Mouse (Mus musculus): ENCODE measurements at regions not wholly inside any gene's neighbourhood (a gene's known extent, or its start where the extent isn't known, plus 50 kb on each side); places are given as distances from the start of the nearest gene placed in this dataset.

GRCm38 (mm10) chr3:133880626-133881025, 335.7 kb upstream of the Tet2 start:
- H3K4me3 ChIP-seq (ENCODE audit: low read depth, low read length), result no peak overlapping the region
- no peak for ATAC-seq (ENCODE audit: insufficient number of reproducible peaks, insufficient read depth, low FRiP score, low read depth)
- H3K27me3 ChIP-seq (ENCODE audit: control insufficient read depth, insufficient read depth, low read length), result no peaks in the 10 kb centered on the region
- H3K36me3 ChIP-seq (ENCODE audit: control insufficient read depth, insufficient read depth, low read length), result no peaks in the 10 kb centered on the region
- 14% methylated on average over 1 of the region's 1 CpGs for WGBS
- peaks cover 11% of the 10 kb centered on the region for H3K4me1 ChIP-seq (ENCODE audit: control insufficient read depth, insufficient read depth, low read length)
- no peak overlapping the region for H3K9ac ChIP-seq (replicated peaks; ENCODE audit: low read depth, low read length)
- H3K4me2 ChIP-seq (replicated peaks; ENCODE audit: low read depth, low read length), result no peak overlapping the region
- no peak overlapping the region for H3K27ac ChIP-seq (ENCODE audit: low read length)
- no peaks in the 10 kb centered on the region for H3K9me3 ChIP-seq (ENCODE audit: control insufficient read depth, low read depth, low read length)

DNA sequence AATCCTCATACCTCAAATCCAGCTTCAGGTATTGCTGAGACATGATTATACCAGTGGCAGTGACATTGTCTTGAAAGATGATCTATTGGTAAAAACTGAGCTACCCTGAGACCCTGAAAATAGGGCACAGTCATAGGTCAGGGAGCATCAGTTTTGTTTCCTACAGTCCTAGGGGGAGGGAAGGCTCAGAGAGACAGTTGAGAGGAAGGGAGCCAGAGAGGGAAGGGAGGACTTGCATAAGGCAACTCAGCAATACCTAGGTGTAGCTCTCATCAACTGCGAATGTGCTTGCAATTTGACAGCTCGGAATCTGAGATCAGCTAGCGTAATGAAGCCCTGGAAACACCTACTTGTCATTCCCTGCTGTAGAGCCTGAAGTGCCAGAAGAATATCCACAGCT, 334.4 kb upstream of the Cxxc4 start:
- ATAC-seq (ENCODE audit: insufficient number of reproducible peaks, insufficient read depth, low FRiP score, low read depth), result no peak
- Histone ChIP-seq H3K9ac (replicated peaks; ENCODE audit: low read depth, low read length) (no peak overlapping the region), H3K4me2 (replicated peaks; ENCODE audit: low read depth, low read length) (no peak overlapping the region), H3K4me1 (ENCODE audit: control insufficient read depth, insufficient read depth, low read length) (no peaks in the 10 kb centered on the region), H3K27ac (ENCODE audit: low read length) (no peak overlapping the region), H3K4me3 (ENCODE audit: low read depth, low read length) (no peak overlapping the region), H3K27me3 (ENCODE audit: control insufficient read depth, insufficient read depth, low read length) (no peaks in the 10 kb centered on the region), H3K9me3 (ENCODE audit: control insufficient read depth, low read depth, low read length) (no peaks in the 10 kb centered on the region), H3K36me3 (ENCODE audit: control insufficient read depth, insufficient read depth, low read length) (no peaks in the 10 kb centered on the region)
- 82% methylated on average over 3 of the region's 3 CpGs for WGBS

DNA sequence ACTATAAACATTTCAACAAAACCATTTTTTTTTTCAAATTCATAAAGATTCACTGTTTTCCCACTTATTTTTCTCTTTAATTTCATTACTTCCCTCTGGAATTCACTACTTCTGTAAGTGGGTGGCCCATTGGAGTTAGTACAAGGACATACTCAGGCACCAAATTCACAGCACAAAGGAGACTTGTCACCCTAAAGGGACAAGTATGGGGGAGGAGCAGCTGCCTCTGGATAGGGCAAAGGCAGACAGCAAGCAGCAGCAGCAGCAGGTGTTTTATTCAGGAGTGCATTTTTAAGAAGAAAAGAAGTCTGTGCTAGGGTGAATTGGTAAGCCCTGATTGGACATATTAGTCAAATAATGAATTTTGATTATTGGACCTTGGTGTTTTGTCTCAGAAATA, 314.1 kb upstream of the Cxxc4 start:
- no peaks in the 10 kb centered on the region for H3K36me3 ChIP-seq (ENCODE audit: control insufficient read depth, insufficient read depth, low read length)
- ATAC-seq (ENCODE audit: insufficient number of reproducible peaks, insufficient read depth, low FRiP score, low read depth), result no peak
- H3K27me3 ChIP-seq (ENCODE audit: control insufficient read depth, insufficient read depth, low read length), result no peaks in the 10 kb centered on the region
- no peaks in the 10 kb centered on the region for H3K9me3 ChIP-seq (ENCODE audit: control insufficient read depth, low read depth, low read length)
- no peak overlapping the region for H3K4me3 ChIP-seq (ENCODE audit: low read depth, low read length)
- no peak overlapping the region for H3K27ac ChIP-seq (ENCODE audit: low read length)
- H3K9ac ChIP-seq (replicated peaks; ENCODE audit: low read depth, low read length), result no peak overlapping the region
- no peaks in the 10 kb centered on the region for H3K4me1 ChIP-seq (ENCODE audit: control insufficient read depth, insufficient read depth, low read length)
- no peak overlapping the region for H3K4me2 ChIP-seq (replicated peaks; ENCODE audit: low read depth, low read length)

GRCm38 (mm10) chr3:133965322-133965721, 271.0 kb upstream of the Cxxc4 start:
- WGBS, result 75% methylated on average over 2 of the region's 2 CpGs
- H3K4me2 ChIP-seq (replicated peaks; ENCODE audit: low read depth, low read length), result no peak overlapping the region
- H3K9me3 ChIP-seq (ENCODE audit: control insufficient read depth, low read depth, low read length), result no peaks in the 10 kb centered on the region
- no peak overlapping the region for H3K9ac ChIP-seq (replicated peaks; ENCODE audit: low read depth, low read length)
- no peak overlapping the region for H3K4me3 ChIP-seq (ENCODE audit: low read depth, low read length)
- ATAC-seq (ENCODE audit: insufficient number of reproducible peaks, insufficient read depth, low FRiP score, low read depth), result no peak
- no peaks in the 10 kb centered on the region for H3K36me3 ChIP-seq (ENCODE audit: control insufficient read depth, insufficient read depth, low read length)
- no peak overlapping the region for H3K27ac ChIP-seq (ENCODE audit: low read length)
- H3K27me3 ChIP-seq (ENCODE audit: control insufficient read depth, insufficient read depth, low read length), result no peaks in the 10 kb centered on the region
- no peaks in the 10 kb centered on the region for H3K4me1 ChIP-seq (ENCODE audit: control insufficient read depth, insufficient read depth, low read length)

DNA sequence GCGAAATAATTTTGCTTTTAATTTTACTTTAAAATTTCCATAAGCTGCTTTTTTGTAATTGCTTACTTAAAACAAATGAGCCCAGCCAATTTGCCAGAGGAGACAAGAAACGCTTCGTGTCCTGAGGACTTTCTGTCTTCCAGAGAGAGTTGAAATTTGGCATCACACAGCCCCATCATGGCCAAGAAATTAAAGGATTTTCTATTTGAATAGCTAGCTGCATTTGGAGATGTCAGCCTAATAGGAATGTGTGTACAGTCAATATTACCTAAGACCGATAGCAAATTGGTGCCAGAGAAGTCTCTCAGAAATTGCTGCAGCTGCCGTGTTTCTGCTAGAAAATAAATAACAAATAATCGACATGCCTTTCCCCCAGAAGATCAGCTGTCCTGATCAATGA, 268.1 kb upstream of the Cxxc4 start:
- no peaks in the 10 kb centered on the region for H3K36me3 ChIP-seq (ENCODE audit: control insufficient read depth, insufficient read depth, low read length)
- H3K4me1 ChIP-seq (ENCODE audit: control insufficient read depth, insufficient read depth, low read length), result no peaks in the 10 kb centered on the region
- 77% methylated on average over 6 of the region's 6 CpGs for WGBS
- no peak for ATAC-seq (ENCODE audit: insufficient number of reproducible peaks, insufficient read depth, low FRiP score, low read depth)
- H3K4me3 ChIP-seq (ENCODE audit: low read depth, low read length), result no peak overlapping the region
- H3K9ac ChIP-seq (replicated peaks; ENCODE audit: low read depth, low read length), result no peak overlapping the region
- no peaks in the 10 kb centered on the region for H3K9me3 ChIP-seq (ENCODE audit: control insufficient read depth, low read depth, low read length)
- no peak overlapping the region for H3K4me2 ChIP-seq (replicated peaks; ENCODE audit: low read depth, low read length)
- H3K27me3 ChIP-seq (ENCODE audit: control insufficient read depth, insufficient read depth, low read length), result no peaks in the 10 kb centered on the region
- H3K27ac ChIP-seq (ENCODE audit: low read length), result no peak overlapping the region

GRCm38 (mm10) chr3:133972774-133973173, 263.5 kb upstream of the Cxxc4 start:
- Histone ChIP-seq H3K27me3 (ENCODE audit: control insufficient read depth, insufficient read depth, low read length) (no peaks in the 10 kb centered on the region), H3K27ac (ENCODE audit: low read length) (no peak overlapping the region), H3K4me3 (ENCODE audit: low read depth, low read length) (no peak overlapping the region), H3K36me3 (ENCODE audit: control insufficient read depth, insufficient read depth, low read length) (no peaks in the 10 kb centered on the region), H3K4me1 (ENCODE audit: control insufficient read depth, insufficient read depth, low read length) (no peaks in the 10 kb centered on the region), H3K9me3 (ENCODE audit: control insufficient read depth, low read depth, low read length) (no peaks in the 10 kb centered on the region), H3K9ac (replicated peaks; ENCODE audit: low read depth, low read length) (no peak overlapping the region), H3K4me2 (replicated peaks; ENCODE audit: low read depth, low read length) (no peak overlapping the region)
- WGBS, result 83% methylated on average over 2 of the region's 2 CpGs
- no peak for ATAC-seq (ENCODE audit: insufficient number of reproducible peaks, insufficient read depth, low FRiP score, low read depth)

GRCm38 (mm10) chr3:133987681-133988080, 248.6 kb upstream of the Cxxc4 start:
- 82% methylated on average over 2 of the region's 2 CpGs for WGBS
- H3K9me3 ChIP-seq (ENCODE audit: control insufficient read depth, low read depth, low read length), result no peaks in the 10 kb centered on the region
- no peaks in the 10 kb centered on the region for H3K36me3 ChIP-seq (ENCODE audit: control insufficient read depth, insufficient read depth, low read length)
- no peak overlapping the region for H3K4me2 ChIP-seq (replicated peaks; ENCODE audit: low read depth, low read length)
- H3K4me3 ChIP-seq (ENCODE audit: low read depth, low read length), result no peak overlapping the region
- ATAC-seq (ENCODE audit: insufficient number of reproducible peaks, insufficient read depth, low FRiP score, low read depth), result no peak
- H3K9ac ChIP-seq (replicated peaks; ENCODE audit: low read depth, low read length), result no peak overlapping the region
- H3K4me1 ChIP-seq (ENCODE audit: control insufficient read depth, insufficient read depth, low read length), result no peaks in the 10 kb centered on the region
- no peak overlapping the region for H3K27ac ChIP-seq (ENCODE audit: low read length)
- H3K27me3 ChIP-seq (ENCODE audit: control insufficient read depth, insufficient read depth, low read length), result no peaks in the 10 kb centered on the region

- no peak overlapping the region for H3K9ac ChIP-seq (replicated peaks; ENCODE audit: low read depth, low read length)
- H3K9me3 ChIP-seq (ENCODE audit: control insufficient read depth, low read depth, low read length), result no peaks in the 10 kb centered on the region
- 46% methylated on average over 2 of the region's 2 CpGs for WGBS
- H3K36me3 ChIP-seq (ENCODE audit: control insufficient read depth, insufficient read depth, low read length), result no peaks in the 10 kb centered on the region
- H3K27ac ChIP-seq (ENCODE audit: low read length), result no peak overlapping the region
- no peak overlapping the region for H3K4me3 ChIP-seq (ENCODE audit: low read depth, low read length)
- no peak for ATAC-seq (ENCODE audit: insufficient number of reproducible peaks, insufficient read depth, low FRiP score, low read depth)
- no peaks in the 10 kb centered on the region for H3K4me1 ChIP-seq (ENCODE audit: control insufficient read depth, insufficient read depth, low read length)
- H3K27me3 ChIP-seq (ENCODE audit: control insufficient read depth, insufficient read depth, low read length), result no peaks in the 10 kb centered on the region
- H3K4me2 ChIP-seq (replicated peaks; ENCODE audit: low read depth, low read length), result no peak overlapping the region
Observed at GRCm38 (mm10) chr3:133993971-133994370, 242.3 kb upstream of the Cxxc4 start.

DNA sequence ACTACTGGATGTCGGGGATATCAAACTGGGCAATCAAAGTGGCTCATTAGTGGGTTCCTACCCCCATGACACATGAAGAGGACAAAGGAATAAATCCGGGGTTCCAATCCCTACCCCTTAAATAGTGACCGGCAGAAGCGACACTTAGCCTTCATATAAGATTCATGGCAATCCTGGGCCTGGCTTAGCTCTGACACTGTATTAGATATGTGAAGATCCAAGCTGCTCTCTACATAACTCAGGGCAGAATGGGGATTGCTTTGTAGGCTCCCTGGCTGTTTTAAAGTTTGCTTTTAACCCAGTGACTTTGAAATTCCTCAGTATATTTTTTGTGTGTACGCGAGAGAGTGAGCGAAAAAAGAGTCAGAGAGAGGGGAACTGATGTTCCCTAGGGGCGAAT, 236.3 kb upstream of the Cxxc4 start:
- no peak for ATAC-seq (ENCODE audit: insufficient number of reproducible peaks, insufficient read depth, low FRiP score, low read depth)
- H3K4me2 ChIP-seq (replicated peaks; ENCODE audit: low read depth, low read length), result no peak overlapping the region
- no peaks in the 10 kb centered on the region for H3K9me3 ChIP-seq (ENCODE audit: control insufficient read depth, low read depth, low read length)
- 74% methylated on average over 8 of the region's 8 CpGs for WGBS
- H3K27me3 ChIP-seq (ENCODE audit: control insufficient read depth, insufficient read depth, low read length), result no peaks in the 10 kb centered on the region
- H3K4me3 ChIP-seq (ENCODE audit: low read depth, low read length), result no peak overlapping the region
- H3K27ac ChIP-seq (ENCODE audit: low read length), result no peak overlapping the region
- H3K4me1 ChIP-seq (ENCODE audit: control insufficient read depth, insufficient read depth, low read length), result no peaks in the 10 kb centered on the region
- H3K36me3 ChIP-seq (ENCODE audit: control insufficient read depth, insufficient read depth, low read length), result no peaks in the 10 kb centered on the region
- H3K9ac ChIP-seq (replicated peaks; ENCODE audit: low read depth, low read length), result no peak overlapping the region

Measured in stomach, embryonic 14.5 days (tissue).